Mouse (Mus musculus) gastrocnemius, postnatal 25 days (tissue): ENCODE results near the gene Aldh4a1. TPM values are rescaled to one million over a fixed set of nuclear protein-coding genes. Genes with fewer than 3 reads are reported as not detected.

Experiments
- DNase-seq: peaks from one replicate; pipeline ENCODE4 v3.0.0; 2022
- total RNA-seq, 2 experiments: library from RNA; stranded (reverse); gene quantifications; 1 replicate in 1 of 2; 2 replicates in 1 of 2; pipeline ENCODE4 v1.2.3; 2021

Aldh4a1 gene
- total RNA-seq, 2 experiments from 2014 or later: 62.2 to 72.0 TPM

DNA sequence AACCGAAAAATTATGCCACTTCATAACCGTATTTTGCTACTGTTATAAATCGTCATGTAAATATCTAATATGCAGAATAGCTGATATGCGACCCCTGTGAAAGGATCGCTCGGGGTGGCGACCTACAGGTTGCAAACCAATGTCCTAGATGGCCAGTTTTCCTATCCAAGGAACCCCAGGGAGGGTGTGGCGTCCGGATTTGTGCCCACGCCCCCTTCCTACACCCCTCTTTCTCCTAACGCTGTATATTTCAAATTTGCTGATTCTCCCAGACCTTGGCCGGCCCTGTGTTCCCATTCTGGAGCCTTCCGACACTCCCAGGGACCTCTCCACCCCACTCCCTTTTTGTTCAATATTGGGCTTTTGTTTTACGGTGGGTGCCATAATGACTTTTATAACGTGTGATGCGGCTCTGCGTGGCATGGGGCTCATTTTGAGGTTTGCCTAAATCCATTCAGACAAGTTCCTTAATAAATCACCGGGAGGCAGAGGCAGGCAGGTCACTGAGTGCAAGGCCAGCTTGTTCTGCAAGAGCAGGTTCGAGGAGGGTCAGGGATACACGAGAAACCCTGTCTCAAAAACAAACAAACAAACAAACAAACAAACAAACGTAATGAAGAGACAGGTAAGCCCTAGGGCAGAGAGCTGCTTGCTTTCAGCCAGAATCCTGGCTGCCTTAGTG lies 909 bp downstream of the Aldh4a1 start:
- no peak for DNase-seq

DNA sequence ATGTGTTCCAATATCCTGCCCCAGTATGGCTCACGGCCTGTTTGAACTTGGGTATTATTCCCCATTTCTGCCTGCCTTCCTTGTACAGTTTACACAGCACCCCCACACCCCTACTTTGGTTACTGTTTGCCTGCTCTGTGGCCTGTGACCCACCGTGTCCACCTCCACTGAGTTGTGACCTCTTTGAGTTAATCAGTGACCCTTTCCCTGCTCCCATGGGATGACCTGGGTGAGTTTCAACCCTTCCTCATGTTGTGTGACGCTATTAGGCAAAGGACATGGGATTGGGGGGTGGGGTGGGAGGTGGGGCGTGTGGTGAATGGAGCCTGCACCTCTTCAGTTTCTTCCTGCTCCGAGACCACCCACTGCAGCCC lies 1.4 kb downstream of the Aldh4a1 start:
- no peak for DNase-seq

DNA sequence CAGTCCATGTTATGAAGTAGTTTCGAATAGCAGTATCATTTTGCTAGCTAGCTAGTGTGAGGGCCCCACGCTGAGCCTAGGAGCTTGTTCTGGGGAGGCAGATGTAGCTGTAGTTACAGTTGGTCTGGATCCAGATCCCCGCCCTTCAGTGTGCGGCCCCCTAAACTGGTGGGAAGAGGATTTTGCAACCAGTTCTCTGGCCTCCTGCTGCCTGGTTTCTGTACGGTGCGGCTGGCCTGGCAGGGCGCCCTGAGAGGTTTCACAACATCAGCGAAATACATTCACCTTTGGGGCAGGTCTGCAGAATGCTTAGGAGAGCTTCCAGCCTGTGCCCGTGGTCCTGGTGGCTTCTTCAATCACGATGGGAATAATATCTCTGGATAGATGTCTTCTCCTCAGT lies 2.0 kb downstream of the Aldh4a1 start:
- DNase-seq: no peak

DNA sequence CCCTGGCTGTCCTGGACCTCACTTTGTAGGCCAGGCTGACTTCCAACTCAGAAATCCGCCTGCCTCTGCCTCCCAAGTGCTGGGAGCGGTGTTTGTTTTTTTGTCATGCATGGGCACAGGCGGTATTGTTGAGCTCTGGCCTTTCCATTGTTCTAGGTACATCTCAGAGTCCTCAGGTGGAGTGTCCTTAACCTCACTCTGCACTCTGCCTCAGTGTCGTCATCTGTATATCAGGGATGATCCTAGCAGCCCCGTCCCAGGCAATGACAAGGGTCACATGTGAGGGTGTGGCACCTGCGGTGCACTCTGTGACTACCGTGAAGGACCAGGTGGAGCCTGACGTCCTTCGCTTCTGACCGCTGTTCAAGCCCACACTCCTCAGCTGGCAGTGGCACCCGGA lies 4.7 kb downstream of the Aldh4a1 start:
- DNase-seq: no peak

- no peak for DNase-seq
Observed at GRCm38 (mm10) chr4:139630171-139630570, 7.5 kb downstream of the Aldh4a1 start.

- no peak for DNase-seq
Observed at GRCm38 (mm10) chr4:139631141-139631540, 8.5 kb downstream of the Aldh4a1 start.

GRCm38 (mm10) chr4:139631569-139632253 lies 9.0 kb downstream of the Aldh4a1 start:
- no peak for DNase-seq

GRCm38 (mm10) chr4:139632254-139632580 lies 9.6 kb downstream of the Aldh4a1 start:
- DNase-seq: no peak

DNA sequence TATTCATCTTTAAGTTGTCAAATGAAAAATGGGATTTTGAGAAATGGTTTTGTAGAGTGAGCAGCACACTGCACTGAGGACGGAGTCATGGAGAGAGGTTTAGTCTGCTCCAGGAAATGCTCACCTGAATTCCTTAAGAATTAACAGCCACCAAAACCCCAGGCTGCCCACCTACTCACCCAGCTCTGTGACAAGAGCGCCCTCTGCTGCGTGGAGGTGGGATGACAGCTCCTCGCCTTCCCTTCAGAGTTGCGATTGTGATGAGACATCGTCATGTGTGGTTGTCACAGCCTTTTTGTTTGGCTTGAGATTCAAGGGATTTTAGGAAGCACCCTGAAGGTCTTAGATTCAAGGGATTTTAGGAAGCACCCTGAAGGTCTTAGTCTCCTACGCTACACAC lies 13.7 kb downstream of the Aldh4a1 start:
- no peak for DNase-seq

DNA sequence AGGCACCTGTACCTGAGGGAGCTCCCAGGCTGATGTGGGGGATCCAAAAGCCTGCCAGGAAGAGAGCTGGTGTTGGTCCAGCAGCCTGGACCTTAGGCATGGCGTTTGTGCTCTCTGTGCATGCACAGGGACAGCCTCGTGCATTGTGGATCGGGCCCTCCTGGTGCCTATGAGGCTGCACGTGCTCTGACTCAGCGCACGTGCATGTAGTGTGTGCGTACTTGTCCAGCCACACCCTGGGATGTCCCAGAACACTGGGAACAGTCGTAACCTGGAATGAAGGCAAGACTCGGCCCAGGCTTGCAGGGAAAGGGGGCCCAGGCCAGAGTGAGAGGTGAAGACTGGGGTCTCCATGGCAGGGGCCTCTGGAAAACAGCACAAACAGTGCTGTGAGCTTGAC lies 15.2 kb downstream of the Aldh4a1 start:
- no peak for DNase-seq

GRCm38 (mm10) chr4:139638356-139638755 lies 15.7 kb downstream of the Aldh4a1 start:
- no peak for DNase-seq

GRCm38 (mm10) chr4:139639801-139640200 lies 17.1 kb downstream of the Aldh4a1 start:
- no peak for DNase-seq

DNA sequence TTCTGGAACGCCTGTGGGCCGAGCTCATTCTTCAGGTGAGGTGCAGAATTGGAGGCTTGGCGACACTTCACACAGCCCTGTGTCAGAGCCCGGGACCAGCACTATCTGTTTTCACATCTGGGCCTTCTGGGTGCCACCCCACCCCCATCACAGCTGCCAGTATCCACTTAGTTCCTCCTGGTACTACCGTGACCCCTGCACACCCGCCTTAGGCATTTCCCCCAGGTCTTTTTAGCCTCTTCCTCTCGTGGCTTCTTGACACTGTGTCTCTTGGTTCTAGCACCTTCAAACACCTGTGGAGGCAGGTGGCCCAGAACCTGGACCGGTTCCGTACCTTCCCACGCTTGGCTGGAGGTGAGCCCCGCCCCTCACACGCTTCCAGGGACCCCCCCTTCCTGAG lies 17.7 kb downstream of the Aldh4a1 start:
- no peak for DNase-seq

DNA sequence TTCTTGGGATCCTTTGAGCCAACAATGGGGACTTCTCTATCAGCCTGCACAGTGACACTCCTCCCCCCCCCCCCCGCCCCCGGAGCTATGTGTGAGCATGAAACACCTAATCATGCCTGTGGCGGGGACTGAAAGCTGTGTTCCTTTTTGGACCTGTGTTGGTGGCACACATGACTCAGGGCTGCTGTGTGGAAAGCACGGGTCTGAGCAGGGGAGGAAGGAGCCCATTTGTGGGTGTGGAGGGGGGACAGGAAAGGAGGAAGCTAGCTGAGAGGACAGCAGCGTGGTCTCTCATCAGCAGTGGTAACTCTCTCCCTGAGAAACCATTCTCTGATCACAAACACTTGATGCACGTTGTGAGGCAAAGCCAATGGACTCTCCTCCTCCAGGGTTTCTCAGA lies 18.1 kb downstream of the Aldh4a1 start:
- no peak for DNase-seq

GRCm38 (mm10) chr4:139641829-139642425 lies 19.3 kb downstream of the Aldh4a1 start:
- DNase-seq: no peak

- DNase-seq: peak; percentile 60
Observed at GRCm38 (mm10) chr4:139643972-139644371, 21.3 kb downstream of the Aldh4a1 start.

- DNase-seq: no peak
Observed at GRCm38 (mm10) chr4:139646916-139647315, 24.2 kb downstream of the Aldh4a1 start.

DNA sequence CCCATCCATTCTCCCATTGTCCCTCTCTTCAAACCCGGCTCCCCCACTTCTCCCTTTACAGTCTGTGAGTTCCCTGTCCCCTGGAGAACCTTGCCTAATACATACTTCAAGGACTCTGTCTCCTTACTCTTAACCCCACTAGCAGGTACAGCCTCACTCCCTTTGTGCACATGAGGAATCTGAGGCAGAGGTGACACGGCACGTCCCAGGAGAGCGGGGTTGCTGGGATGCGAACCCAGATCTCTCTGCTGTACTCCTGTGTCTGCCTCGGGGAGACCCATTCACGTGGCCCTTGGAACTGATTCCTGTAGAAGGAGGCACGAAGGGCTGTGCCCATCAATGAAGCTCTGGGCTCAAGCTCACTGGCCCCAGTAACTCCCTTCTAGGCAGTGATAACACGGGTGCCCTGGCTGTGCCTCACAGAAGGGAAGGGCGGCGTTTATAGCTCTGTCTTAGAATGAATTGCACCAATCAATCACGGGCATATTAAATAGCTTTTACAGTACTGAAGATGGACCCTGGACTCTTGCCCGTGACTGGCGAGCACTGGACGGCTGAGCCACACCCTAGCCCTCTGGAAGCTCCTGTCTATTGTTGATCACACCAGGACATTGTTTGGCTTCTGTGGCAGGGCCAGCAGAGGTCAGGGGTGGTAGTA lies 27.5 kb downstream of the Aldh4a1 start:
- DNase-seq: no peak

DNA sequence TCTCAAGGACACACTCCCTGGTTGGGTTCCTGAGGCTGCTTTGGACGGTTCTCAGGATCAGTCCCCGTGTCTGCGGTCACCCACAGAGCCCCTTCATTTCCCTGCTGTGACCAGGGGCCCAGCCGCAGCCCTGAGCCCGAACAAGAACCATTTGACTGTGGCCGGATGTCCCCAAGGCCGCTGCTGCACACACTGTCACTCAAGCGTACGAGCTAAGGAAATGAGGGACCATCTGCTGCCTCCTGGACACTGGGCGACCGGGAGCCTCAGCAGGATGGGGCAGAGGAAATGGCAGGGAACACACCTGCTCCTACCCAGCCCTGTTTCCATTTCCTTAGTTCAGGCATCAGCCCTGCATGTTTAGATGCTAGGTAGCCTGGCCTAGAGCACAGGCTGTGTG lies 28.2 kb downstream of the Aldh4a1 start:
- DNase-seq: no peak

DNA sequence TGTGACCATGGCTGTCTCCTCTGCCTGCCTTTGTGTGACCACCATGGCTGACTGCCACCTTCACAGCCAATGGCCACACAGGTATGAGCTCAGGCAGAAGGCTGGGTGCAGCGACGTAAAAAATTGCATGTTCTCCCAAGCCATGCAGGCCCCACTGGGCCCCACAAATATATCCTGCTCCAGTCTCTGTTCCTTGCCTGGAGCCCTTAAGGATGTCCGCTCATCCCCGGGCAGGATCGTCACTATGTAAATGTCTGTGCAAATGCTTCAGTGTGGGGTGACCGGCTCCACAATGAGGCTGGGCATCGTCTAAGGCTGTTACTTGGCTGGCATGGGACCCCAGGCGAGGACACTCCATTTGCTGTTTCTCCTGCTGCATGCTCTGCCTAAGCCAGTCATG lies 30.6 kb downstream of the Aldh4a1 start, which contains the start of gene Tas1r2:
Gene Tas1r2 (plus strand): TSS at position 301 of the 400 bp plus-strand sequence.
- no peak for DNase-seq

- DNase-seq: no peak
Observed at GRCm38 (mm10) chr4:139661897-139662296, 39.2 kb downstream of the Aldh4a1 start.

GRCm38 (mm10) chr4:139667632-139668031 lies 45.0 kb downstream of the Aldh4a1 start:
- no peak for DNase-seq

GRCm38 (mm10) chr4:139669847-139670246 lies 47.2 kb downstream of the Aldh4a1 start:
- no peak for DNase-seq
